Mouse (Mus musculus): ENCODE measurements around the gene Ly6g6f. TPM values are rescaled to one million over a fixed set of nuclear protein-coding genes. Genes with fewer than 3 reads are reported as not detected.
A peak's percentile ranks its signal among the peaks of the same experiment; 100 is the strongest.

Gene Ly6g6f
- polyA plus RNA-seq, 1 experiment from 2014 or later, result not detected

DNA sequence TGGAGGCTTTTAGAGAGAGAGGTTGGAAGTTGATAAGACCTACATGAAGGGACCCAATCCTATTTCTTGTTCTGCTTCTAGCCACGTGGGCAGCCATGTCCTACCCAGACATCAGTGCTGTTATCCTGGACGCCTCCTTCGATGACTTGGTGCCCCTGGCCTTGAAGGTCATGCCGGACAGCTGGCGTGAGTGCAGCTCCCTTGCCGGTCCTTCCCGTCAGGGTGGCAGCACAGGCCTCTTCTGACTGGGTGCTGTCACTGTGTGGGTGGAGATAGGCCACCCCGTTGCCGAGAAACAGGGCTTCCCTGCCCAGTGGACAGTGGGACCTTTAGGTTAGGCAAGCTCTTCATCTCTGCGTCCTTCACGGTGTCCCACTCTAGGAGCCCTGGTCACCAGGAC is 15.8 kb upstream of the Ly6g6f start:
- H3K27me3 ChIP-seq (ENCODE audit: control insufficient read depth, insufficient read depth, low read length), result no peaks in the 10 kb centered on the region
- H3K9ac ChIP-seq (replicated peaks; ENCODE audit: low read depth, low read length), result no peak overlapping the region
- no peaks in the 10 kb centered on the region for H3K4me1 ChIP-seq (ENCODE audit: control insufficient read depth, insufficient read depth, low read length)
- ATAC-seq (ENCODE audit: low read depth), result no peak
- no peak overlapping the region for H3K4me3 ChIP-seq (ENCODE audit: low read depth, low read length)
- no peak overlapping the region for H3K27ac ChIP-seq (ENCODE audit: low read depth, low read length)
- no peaks in the 10 kb centered on the region for H3K9me3 ChIP-seq (ENCODE audit: control insufficient read depth, low read length)
- no peak overlapping the region for H3K4me2 ChIP-seq (ENCODE audit: low read depth, low read length)
- WGBS, result 92% methylated on average over 11 of the region's 11 CpGs
- peaks cover 66% of the 10 kb centered on the region for H3K36me3 ChIP-seq (ENCODE audit: control insufficient read depth, insufficient read depth, low read length)

DNA sequence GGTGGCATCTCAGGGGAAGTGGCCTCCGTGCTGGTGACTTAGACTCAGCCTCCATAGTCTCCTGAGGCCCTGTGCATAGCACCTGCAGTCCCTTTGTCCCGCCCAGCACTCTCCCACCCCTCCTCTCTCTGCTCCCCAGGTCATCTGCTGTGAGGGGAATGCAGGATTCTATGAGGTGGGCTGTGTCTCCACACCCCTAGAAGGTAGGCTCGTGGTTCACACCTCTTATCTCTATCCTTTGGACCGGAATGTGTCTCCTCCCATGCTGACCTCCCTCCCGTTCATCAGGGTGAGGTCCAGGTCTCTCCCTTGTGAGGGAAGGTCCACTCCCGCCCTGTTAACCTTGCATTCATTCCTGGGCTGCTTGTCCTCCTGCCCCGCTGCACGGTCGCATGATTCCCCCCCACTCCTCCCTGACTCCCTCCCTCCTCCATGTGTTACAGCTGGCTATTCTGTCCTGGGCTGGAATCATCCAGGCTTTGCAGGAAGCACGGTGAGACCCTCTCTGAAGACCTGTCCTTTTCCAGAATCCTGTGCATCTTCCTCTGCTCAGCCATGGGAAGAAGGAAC is 14.9 kb upstream of the Ly6g6f start:
- Histone ChIP-seq H3K27me3 (ENCODE audit: control insufficient read depth, insufficient read depth, low read length) (no peaks in the 10 kb centered on the region), H3K4me2 (ENCODE audit: low read depth, low read length) (no peak overlapping the region), H3K9ac (replicated peaks; ENCODE audit: low read depth, low read length) (no peak overlapping the region), H3K4me3 (ENCODE audit: low read depth, low read length) (no peak overlapping the region), H3K9me3 (ENCODE audit: control insufficient read depth, low read length) (no peaks in the 10 kb centered on the region), H3K36me3 (ENCODE audit: control insufficient read depth, insufficient read depth, low read length) (peaks cover 71% of the 10 kb centered on the region), H3K4me1 (ENCODE audit: control insufficient read depth, insufficient read depth, low read length) (no peaks in the 10 kb centered on the region), H3K27ac (ENCODE audit: low read depth, low read length) (no peak overlapping the region)
- WGBS, result 83% methylated on average over 10 of the region's 10 CpGs
- ATAC-seq (ENCODE audit: low read depth), result no peak

DNA sequence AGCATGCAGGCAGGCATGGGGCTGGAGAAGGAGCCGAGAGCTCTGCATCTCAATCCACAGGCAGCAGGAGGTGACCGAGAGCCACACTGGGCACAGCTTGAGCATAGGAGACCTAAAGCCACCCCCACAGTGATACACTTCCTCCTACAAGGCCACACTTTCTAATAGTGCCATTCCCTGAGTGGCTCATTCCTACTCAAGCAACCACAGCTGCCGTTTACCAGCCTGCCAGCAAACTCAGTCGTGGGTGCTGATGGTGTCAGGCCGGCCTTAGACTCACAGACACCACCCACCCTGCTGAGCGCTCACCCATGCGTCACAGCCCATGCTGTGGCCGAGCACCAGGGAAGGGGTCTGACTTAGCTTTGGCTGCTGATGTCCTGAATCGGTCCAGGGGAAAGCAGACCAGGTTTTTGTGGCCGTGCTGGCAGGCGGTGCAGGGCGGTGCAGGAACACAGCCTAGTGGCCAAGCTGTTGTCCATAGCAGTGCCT is 11.8 kb upstream of the Ly6g6f start:
- H3K36me3 ChIP-seq (ENCODE audit: control insufficient read depth, insufficient read depth, low read length), result peaks cover 65% of the 10 kb centered on the region
- no peaks in the 10 kb centered on the region for H3K9me3 ChIP-seq (ENCODE audit: control insufficient read depth, low read length)
- ATAC-seq (ENCODE audit: low read depth), result no peak
- no peak overlapping the region for H3K9ac ChIP-seq (replicated peaks; ENCODE audit: low read depth, low read length)
- no peak overlapping the region for H3K4me3 ChIP-seq (ENCODE audit: low read depth, low read length)
- WGBS, result 90% methylated on average over 12 of the region's 12 CpGs
- H3K4me2 ChIP-seq (ENCODE audit: low read depth, low read length), result no peak overlapping the region
- no peaks in the 10 kb centered on the region for H3K4me1 ChIP-seq (ENCODE audit: control insufficient read depth, insufficient read depth, low read length)
- no peaks in the 10 kb centered on the region for H3K27me3 ChIP-seq (ENCODE audit: control insufficient read depth, insufficient read depth, low read length)
- no peak overlapping the region for H3K27ac ChIP-seq (ENCODE audit: low read depth, low read length)

DNA sequence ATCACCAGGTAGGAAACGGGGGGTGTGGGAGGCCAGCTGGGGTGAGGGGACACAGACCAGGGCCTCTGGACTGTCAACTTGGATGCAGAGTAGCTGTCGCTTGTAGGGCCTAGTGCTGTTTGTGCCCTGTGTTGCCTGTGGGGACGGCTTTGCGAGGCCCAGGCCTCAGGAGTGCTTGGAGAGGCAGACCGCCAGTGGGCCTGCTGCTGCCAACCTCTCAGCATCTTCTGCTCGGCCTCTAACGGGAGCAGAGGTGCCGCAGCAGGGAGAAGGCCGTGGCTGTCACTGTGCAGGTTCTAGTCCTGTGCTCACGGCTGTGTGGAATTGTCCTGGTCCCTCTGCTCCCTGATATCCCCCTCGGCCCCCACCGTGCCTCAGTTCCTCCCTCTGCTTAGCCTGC is 11.2 kb upstream of the Ly6g6f start:
- Histone ChIP-seq H3K4me2 (ENCODE audit: low read depth, low read length) (no peak overlapping the region), H3K27ac (ENCODE audit: low read depth, low read length) (no peak overlapping the region), H3K4me3 (ENCODE audit: low read depth, low read length) (no peak overlapping the region), H3K36me3 (ENCODE audit: control insufficient read depth, insufficient read depth, low read length) (peaks cover 61% of the 10 kb centered on the region), H3K27me3 (ENCODE audit: control insufficient read depth, insufficient read depth, low read length) (no peaks in the 10 kb centered on the region), H3K9ac (replicated peaks; ENCODE audit: low read depth, low read length) (no peak overlapping the region), H3K4me1 (ENCODE audit: control insufficient read depth, insufficient read depth, low read length) (no peaks in the 10 kb centered on the region), H3K9me3 (ENCODE audit: control insufficient read depth, low read length) (no peaks in the 10 kb centered on the region)
- ATAC-seq (ENCODE audit: low read depth), result no peak
- WGBS, result 84% methylated on average over 12 of the region's 12 CpGs

DNA sequence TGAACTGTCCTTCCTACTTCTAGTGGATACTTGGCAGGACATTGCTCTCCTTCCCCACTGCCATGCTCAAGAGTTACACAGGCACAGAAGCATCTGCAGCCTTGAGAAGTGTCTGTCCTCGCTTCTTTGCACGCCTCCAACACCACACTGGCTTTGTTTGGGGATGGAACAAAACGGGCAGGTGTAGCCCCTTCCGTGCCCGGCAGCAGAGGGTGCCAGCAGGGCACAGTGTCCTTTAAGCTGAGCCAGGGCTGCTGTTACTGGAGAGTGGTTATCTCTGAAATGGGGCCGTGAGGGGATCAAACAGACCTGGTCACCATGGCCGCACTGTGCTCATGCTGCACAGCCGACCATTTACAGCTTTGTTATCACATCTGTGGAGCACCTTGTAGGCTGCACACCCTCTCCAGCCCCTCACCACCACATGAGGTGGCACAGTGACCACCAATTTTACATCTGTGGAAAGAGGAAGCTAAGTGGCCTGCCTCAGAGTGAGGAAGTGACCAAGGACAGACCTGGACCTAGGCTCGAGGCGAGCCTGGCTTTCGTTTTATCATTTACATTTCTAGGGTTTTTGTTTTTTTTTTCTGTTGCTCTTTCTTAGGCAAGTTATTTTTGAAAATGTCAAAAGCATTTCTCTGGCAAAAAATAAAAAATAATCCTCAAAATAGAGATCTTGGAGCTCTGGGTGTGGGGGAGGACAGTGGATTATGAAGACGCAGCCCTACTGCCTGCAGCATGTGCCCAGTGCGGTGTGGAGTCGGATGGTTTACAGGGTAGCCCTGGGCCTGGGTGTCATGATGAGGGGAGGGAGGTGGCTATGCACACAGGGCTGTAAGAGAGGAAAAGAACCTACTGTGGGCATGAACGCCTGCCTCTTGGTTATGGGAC is 9.3 kb upstream of the Ly6g6f start:
- no peaks in the 10 kb centered on the region for H3K9me3 ChIP-seq (ENCODE audit: control insufficient read depth, low read length)
- peaks cover 44% of the 10 kb centered on the region for H3K36me3 ChIP-seq (ENCODE audit: control insufficient read depth, insufficient read depth, low read length)
- no peak overlapping the region for H3K9ac ChIP-seq (replicated peaks; ENCODE audit: low read depth, low read length)
- peaks cover 11% of the 10 kb centered on the region for H3K4me1 ChIP-seq (ENCODE audit: control insufficient read depth, insufficient read depth, low read length)
- H3K27me3 ChIP-seq (ENCODE audit: control insufficient read depth, insufficient read depth, low read length), result no peaks in the 10 kb centered on the region
- H3K27ac ChIP-seq (ENCODE audit: low read depth, low read length), result no peak overlapping the region
- ATAC-seq (ENCODE audit: low read depth), result no peak
- WGBS, result 90% methylated on average over 15 of the region's 15 CpGs
- H3K4me3 ChIP-seq (ENCODE audit: low read depth, low read length), result no peak overlapping the region
- no peak overlapping the region for H3K4me2 ChIP-seq (ENCODE audit: low read depth, low read length)

DNA sequence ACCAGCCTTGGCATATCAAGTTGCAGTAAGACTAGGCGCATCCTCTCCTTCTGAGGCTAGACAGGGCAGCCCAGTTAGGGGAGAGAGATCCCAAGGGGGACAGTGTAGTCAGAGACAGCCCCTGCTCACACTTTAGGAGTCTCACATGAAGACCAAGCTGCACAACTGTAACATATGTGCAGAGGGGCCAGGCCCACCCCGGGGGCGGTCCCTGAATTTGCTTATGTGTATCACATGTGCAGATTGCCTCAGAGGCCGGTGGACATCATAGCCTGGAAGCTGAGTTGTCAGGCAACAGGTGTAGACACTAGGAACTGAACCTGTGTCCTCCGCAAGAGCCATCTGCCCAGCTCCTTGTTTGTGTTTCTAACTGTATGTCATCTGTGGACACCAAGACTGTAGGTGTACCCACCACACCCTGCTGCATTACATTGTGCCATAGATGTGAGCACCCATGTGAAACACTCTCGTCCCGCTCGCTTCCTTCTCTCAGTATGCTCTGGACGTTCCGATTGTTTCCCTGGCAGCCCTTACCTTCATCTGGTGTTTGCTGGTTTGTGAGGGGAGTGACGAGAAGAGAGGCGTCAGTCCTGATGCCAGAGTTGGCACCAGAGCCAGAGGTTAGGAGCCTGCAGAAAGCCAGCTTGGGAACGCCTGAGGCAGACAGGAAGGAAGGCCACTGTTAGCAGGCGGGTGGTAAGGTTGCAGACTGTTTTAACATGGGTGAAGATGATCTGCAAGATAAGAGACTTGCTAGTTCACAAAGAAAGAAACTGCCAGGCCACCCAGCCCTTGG is 7.2 kb upstream of the Ly6g6f start:
- H3K36me3 ChIP-seq (ENCODE audit: control insufficient read depth, insufficient read depth, low read length), result peaks cover 24% of the 10 kb centered on the region
- ATAC-seq (ENCODE audit: low read depth), result no peak
- peaks cover 11% of the 10 kb centered on the region for H3K4me1 ChIP-seq (ENCODE audit: control insufficient read depth, insufficient read depth, low read length)
- no peak overlapping the region for H3K9ac ChIP-seq (replicated peaks; ENCODE audit: low read depth, low read length)
- no peak overlapping the region for H3K4me3 ChIP-seq (ENCODE audit: low read depth, low read length)
- no peaks in the 10 kb centered on the region for H3K27me3 ChIP-seq (ENCODE audit: control insufficient read depth, insufficient read depth, low read length)
- WGBS, result 91% methylated on average over 14 of the region's 14 CpGs
- no peak overlapping the region for H3K27ac ChIP-seq (ENCODE audit: low read depth, low read length)
- H3K4me2 ChIP-seq (ENCODE audit: low read depth, low read length), result no peak overlapping the region
- H3K9me3 ChIP-seq (ENCODE audit: control insufficient read depth, low read length), result no peaks in the 10 kb centered on the region

DNA sequence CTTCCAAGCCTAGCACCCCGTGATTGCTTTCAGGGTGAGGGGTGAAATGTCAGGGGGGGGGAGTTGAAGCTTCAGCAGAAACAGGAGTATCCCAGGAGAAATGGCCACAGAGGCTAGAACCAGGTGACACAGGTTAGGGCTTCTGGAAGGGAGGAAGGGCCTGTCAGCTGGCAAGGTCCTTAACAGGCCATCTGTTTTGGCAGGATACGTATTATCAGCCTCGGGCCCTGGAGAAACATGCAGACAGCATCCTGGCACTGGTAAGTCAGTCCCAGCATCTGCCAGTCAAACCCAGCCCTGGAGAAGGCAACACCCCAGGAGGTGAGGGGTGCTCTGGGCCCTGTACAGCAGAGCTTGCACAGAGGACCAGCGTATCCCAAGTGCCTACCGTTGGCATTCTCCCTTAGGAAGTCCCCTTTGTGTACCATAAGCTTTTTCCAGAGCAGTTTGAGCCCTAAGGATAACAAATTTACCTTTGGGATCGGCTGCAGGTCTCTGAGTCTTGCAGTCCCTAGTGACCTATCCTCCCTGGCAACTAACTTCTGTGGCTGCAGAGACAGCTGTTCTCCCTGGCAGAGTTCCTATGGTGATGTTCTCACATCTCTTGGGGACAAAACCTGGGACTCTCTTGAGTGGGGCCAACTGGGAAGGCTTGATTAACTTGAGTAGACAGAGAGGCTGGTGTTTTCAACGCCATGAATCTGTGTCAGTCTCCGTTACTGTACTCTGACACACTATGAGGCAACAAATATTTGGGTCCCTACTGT is 4.9 kb upstream of the Ly6g6f start:
- H3K27ac ChIP-seq (ENCODE audit: low read depth, low read length), result peak overlapping the region; percentile 97
- 54% methylated on average over 8 of the region's 8 CpGs for WGBS
- no peaks in the 10 kb centered on the region for H3K9me3 ChIP-seq (ENCODE audit: control insufficient read depth, low read length)
- peaks cover 11% of the 10 kb centered on the region for H3K4me1 ChIP-seq (ENCODE audit: control insufficient read depth, insufficient read depth, low read length)
- H3K4me3 ChIP-seq (ENCODE audit: low read depth, low read length), result peak overlapping the region; percentile 52
- H3K4me2 ChIP-seq (ENCODE audit: low read depth, low read length), result peak overlapping the region; percentile 54
- H3K27me3 ChIP-seq (ENCODE audit: control insufficient read depth, insufficient read depth, low read length), result no peaks in the 10 kb centered on the region
- ATAC-seq (ENCODE audit: low read depth), result no peak
- peak overlapping the region; percentile 81 for H3K9ac ChIP-seq (replicated peaks; ENCODE audit: low read depth, low read length)
- H3K36me3 ChIP-seq (ENCODE audit: control insufficient read depth, insufficient read depth, low read length), result peaks cover 14% of the 10 kb centered on the region

DNA sequence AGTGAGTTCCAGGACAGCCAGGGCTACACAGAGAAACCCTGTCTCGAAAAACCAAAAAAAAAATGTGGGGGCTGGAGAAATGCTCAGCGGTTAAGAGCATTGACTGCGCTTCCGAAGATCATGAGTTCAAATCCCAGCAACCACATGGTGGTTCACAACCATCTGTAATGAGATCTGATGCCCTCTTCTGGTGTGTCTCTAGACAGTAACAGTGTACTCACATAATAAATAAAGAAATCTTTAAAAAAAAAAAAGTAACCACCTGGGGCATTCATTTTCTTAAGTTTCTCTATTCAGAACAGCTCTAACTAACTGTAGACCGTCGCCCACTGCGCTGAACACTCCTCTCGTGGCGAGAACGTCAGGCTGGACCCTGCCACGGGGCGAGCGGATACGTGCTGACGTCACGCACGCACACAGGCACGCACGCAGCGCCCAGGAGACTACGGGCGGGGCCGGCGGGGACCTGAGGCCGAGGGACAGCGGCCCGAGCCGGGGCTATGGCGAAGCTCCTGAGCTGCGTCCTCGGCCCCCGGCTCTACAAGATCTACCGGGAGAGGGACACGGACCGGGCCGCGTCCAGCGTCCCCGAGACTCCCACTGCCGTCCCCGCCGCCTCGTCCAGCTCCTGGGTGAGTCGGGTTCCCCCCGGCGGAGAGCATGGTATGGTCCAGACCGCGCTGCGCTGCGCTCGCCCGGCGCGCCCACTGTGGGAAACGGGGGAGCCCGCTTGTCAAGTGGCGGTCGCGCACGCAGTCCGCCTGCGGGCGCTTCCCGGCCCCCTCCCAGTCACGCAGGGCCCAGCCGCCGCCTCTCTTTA is 3.6 kb upstream of the Ly6g6f start, which contains the start of gene Abhd16a:
TSS of gene Abhd16a (plus strand) at position 439 of the 820 bp plus-strand sequence.
- 4% methylated on average over 63 of the region's 67 CpGs for WGBS
- Histone ChIP-seq H3K4me3 (ENCODE audit: low read depth, low read length) (peak within 1 kb of the TSS; percentile 52), H3K27me3 (ENCODE audit: control insufficient read depth, insufficient read depth, low read length) (no peaks in the 10 kb centered on the region), H3K27ac (ENCODE audit: low read depth, low read length) (peak within 1 kb of the TSS; percentile 97), H3K36me3 (ENCODE audit: control insufficient read depth, insufficient read depth, low read length) (peaks cover under 1% of the 10 kb centered on the region; the same call in 1 of the 2 replicates), H3K4me2 (ENCODE audit: low read depth, low read length) (peak within 1 kb of the TSS; percentile 54), H3K9ac (replicated peaks; ENCODE audit: low read depth, low read length) (peak within 1 kb of the TSS; percentile 81), H3K9me3 (ENCODE audit: control insufficient read depth, low read length) (no peaks in the 10 kb centered on the region), H3K4me1 (ENCODE audit: control insufficient read depth, insufficient read depth, low read length) (peaks cover 11% of the 10 kb centered on the region)
- ATAC-seq (ENCODE audit: low read depth), result peak; percentile 98

Data from neural tube, embryonic 14.5 days (tissue).